Mouse (Mus musculus) stomach, postnatal 0 days (tissue): ENCODE results near the gene Gm21954.

Source experiments
- CTCF ChIP-seq: IDR thresholded peaks from 2 replicates; pipeline ENCODE4 v1.5.1; 2016; ENCODE audit warnings: antibody characterized with exemption, low read depth, mild to moderate bottlenecking, moderate library complexity
- EP300 ChIP-seq: optimal IDR thresholded peaks from 2 replicates; pipeline ENCODE3; 2016; ENCODE audit warnings: antibody characterized with exemption

DNA sequence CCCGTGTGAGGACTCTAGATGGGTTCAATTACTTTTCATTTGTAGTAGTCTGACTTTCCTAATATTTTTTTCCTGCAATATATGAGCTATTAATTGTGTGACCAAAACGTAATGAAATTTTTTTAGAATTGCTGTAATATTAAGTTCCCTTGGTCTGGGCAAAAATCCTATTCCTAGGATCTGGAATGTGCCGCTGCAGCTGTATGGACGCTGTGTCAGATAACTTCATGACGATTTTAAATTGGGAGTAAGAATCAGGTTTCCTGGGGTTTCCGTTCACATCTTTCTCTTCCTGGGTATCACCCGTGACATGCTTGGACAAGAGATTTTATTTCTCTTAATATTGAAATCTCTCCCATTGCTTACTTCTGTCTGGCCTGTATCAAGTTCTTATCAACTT, 23.2 kb upstream of the Gm21954 start:
- no peak for TF ChIP-seq CTCF
- no peak for TF ChIP-seq EP300
